Mouse (Mus musculus): Measurements from ENCODE around the gene Sobp. TPM values are rescaled to one million over a fixed set of nuclear protein-coding genes. Genes with fewer than 3 reads are reported as not detected.

The Sobp gene
- polyA plus RNA-seq, 1 experiment = 2.6 TPM

GRCm38 (mm10) chr10:42989910-42990309 is 184.4 kb downstream of the Sobp start:
- peaks cover 2% of the 10 kb centered on the region; the same call in 1 of the 2 replicates for H3K4me1 ChIP-seq (ENCODE audit: control insufficient read depth, insufficient read depth, low read length)
- no peak overlapping the region for H3K4me3 ChIP-seq (ENCODE audit: insufficient read depth, low read length)
- no peak overlapping the region for H3K27ac ChIP-seq (ENCODE audit: insufficient read depth, low read length)
- TF ChIP-seq CTCF (IDR thresholded peaks at IDR 0.05; ENCODE audit: borderline replicate concordance, insufficient read depth, low read length) (peak; percentile 47; the same call in 1 of the 2 replicates), POLR2A (IDR thresholded peaks at IDR 0.05; ENCODE audit: low read depth, low read length) (no peak)

GRCm38 (mm10) chr10:42988627-42989026 is 185.7 kb downstream of the Sobp start:
- Histone ChIP-seq H3K4me3 (ENCODE audit: insufficient read depth, low read length) (no peak overlapping the region), H3K27ac (ENCODE audit: insufficient read depth, low read length) (no peak overlapping the region), H3K4me1 (ENCODE audit: control insufficient read depth, insufficient read depth, low read length) (peaks cover 2% of the 10 kb centered on the region; the same call in 1 of the 2 replicates)
- TF ChIP-seq CTCF (IDR thresholded peaks at IDR 0.05; ENCODE audit: borderline replicate concordance, insufficient read depth, low read length) (no peak), POLR2A (IDR thresholded peaks at IDR 0.05; ENCODE audit: low read depth, low read length) (no peak)

- no peak overlapping the region for H3K4me3 ChIP-seq (ENCODE audit: insufficient read depth, low read length)
- TF ChIP-seq CTCF (IDR thresholded peaks at IDR 0.05; ENCODE audit: borderline replicate concordance, insufficient read depth, low read length) (peak; percentile 54; the same call in 1 of the 2 replicates), POLR2A (IDR thresholded peaks at IDR 0.05; ENCODE audit: low read depth, low read length) (no peak)
- H3K4me1 ChIP-seq (ENCODE audit: control insufficient read depth, insufficient read depth, low read length) = peaks cover 2% of the 10 kb centered on the region; the same call in 1 of the 2 replicates
- no peak overlapping the region for H3K27ac ChIP-seq (ENCODE audit: insufficient read depth, low read length)
These were observed 186.7 kb downstream of the Sobp start for GRCm38 (mm10) chr10:42987594-42988052.

DNA sequence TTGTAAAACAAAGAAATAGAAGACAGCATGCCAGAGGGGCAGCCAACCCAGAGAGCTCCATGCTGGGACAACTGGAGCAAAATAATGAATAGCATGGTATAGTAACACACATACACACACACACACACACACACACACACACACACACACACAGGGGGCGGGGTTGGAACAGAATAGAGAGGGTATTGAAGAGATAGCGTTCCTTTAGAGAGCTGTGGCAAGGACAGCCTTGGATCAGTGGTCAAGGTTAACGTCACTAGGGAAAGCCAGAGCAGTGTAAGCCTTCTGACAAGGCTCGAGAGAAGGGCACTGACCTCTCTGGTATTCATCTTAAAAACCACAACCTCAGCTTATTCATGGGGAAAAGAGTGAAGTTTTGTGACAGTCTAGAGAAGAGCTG is 189.4 kb downstream of the Sobp start:
- H3K4me3 ChIP-seq (ENCODE audit: insufficient read depth, low read length) = no peak overlapping the region
- TF ChIP-seq POLR2A (IDR thresholded peaks at IDR 0.05; ENCODE audit: low read depth, low read length) (no peak), CTCF (IDR thresholded peaks at IDR 0.05; ENCODE audit: borderline replicate concordance, insufficient read depth, low read length) (no peak)
- no peak overlapping the region for H3K27ac ChIP-seq (ENCODE audit: insufficient read depth, low read length)
- H3K4me1 ChIP-seq (ENCODE audit: control insufficient read depth, insufficient read depth, low read length) = peaks cover 2% of the 10 kb centered on the region; the same call in 1 of the 2 replicates

DNA sequence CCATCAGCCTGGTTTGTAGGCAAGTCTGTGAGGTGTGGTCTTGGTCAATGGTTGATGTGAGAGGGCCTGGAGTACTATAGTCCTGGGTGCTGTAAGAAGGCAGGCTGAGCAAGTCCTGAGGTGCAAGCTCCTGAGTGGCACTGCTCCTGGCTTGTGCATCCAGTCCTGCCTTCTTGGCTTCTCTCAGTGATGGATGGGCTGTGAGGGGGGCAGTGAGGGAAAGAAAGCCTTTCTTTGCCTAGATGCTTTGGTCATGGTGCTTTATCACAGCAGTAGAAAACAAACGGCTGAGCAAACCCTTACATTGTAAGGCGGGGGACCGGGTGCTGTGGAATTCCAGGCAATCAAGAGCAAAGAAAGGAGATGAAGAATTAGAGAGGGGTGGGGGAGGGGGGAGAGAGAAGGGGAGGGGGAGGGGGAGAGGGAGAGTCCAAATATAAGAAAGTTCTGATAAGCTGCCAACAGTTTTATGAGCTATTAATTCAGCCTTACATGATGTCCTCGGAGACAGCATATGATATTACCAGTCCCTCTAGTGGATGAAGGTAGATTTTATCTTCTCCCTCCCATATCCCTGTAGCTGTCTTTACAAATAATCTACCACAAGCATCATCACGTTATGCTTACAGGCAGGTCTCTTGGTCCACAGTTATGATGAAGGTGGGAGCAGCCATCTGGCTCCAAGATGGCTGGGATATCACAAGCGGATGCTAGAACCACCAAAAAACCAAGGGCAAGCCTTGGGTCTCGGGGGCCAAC is 193.2 kb downstream of the Sobp start:
- TF ChIP-seq POLR2A (IDR thresholded peaks at IDR 0.05; ENCODE audit: low read depth, low read length) (no peak), CTCF (IDR thresholded peaks at IDR 0.05; ENCODE audit: borderline replicate concordance, insufficient read depth, low read length) (no peak)
- no peak overlapping the region for H3K27ac ChIP-seq (ENCODE audit: insufficient read depth, low read length)
- H3K4me1 ChIP-seq (ENCODE audit: control insufficient read depth, insufficient read depth, low read length) = no peaks in the 10 kb centered on the region
- H3K4me3 ChIP-seq (ENCODE audit: insufficient read depth, low read length) = no peak overlapping the region

GRCm38 (mm10) chr10:42978346-42978745 is 196.0 kb downstream of the Sobp start:
- H3K4me1 ChIP-seq (ENCODE audit: control insufficient read depth, insufficient read depth, low read length) = no peaks in the 10 kb centered on the region
- TF ChIP-seq POLR2A (IDR thresholded peaks at IDR 0.05; ENCODE audit: low read depth, low read length) (no peak), CTCF (IDR thresholded peaks at IDR 0.05; ENCODE audit: borderline replicate concordance, insufficient read depth, low read length) (no peak)
- no peak overlapping the region for H3K27ac ChIP-seq (ENCODE audit: insufficient read depth, low read length)
- H3K4me3 ChIP-seq (ENCODE audit: insufficient read depth, low read length) = no peak overlapping the region

DNA sequence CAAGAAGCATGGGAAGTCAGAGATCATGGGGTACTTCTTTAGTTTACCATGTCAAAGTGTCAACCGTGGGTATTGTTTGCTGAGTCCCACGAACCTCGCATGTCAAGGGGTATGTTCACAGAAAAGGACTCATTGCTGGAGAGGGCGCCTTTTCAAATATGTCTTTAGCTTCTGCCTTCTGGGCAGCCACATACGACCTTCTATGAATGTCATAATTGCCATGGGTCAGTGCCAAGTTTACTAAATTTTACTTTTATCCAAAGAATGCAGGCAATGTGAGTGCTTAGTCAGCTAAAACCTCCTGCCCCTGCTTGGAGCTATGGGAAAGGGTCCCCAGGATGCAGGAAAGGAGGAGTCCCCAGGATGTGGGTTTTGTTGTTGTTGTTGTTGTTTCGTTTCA is 197.8 kb downstream of the Sobp start:
- TF ChIP-seq CTCF (IDR thresholded peaks at IDR 0.05; ENCODE audit: borderline replicate concordance, insufficient read depth, low read length) (no peak), POLR2A (IDR thresholded peaks at IDR 0.05; ENCODE audit: low read depth, low read length) (no peak)
- Histone ChIP-seq H3K27ac (ENCODE audit: insufficient read depth, low read length) (no peak overlapping the region), H3K4me1 (ENCODE audit: control insufficient read depth, insufficient read depth, low read length) (no peaks in the 10 kb centered on the region), H3K4me3 (ENCODE audit: insufficient read depth, low read length) (no peak overlapping the region)

DNA sequence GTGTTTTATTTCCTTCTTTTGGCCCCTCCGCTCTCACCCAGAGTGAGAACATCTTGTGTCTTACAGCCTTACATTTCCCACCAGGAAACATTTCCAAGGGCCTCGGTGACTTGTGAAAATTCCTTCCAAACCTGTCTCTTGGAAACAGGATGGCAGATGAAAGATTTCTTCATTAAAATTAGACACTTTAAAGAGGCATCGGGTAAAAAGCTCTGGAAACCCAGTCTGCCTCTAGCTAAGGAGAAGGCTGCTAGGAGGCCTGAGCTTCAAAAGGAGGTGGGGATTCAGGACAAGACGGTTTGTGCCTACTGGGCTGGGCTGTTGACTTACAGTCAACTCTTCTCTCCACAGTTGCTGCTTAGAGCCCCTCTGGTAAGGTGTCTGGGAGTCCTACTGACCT is 200.8 kb downstream of the Sobp start:
- H3K4me3 ChIP-seq (ENCODE audit: insufficient read depth, low read length) = no peak overlapping the region
- H3K27ac ChIP-seq (ENCODE audit: insufficient read depth, low read length) = no peak overlapping the region
- TF ChIP-seq POLR2A (IDR thresholded peaks at IDR 0.05; ENCODE audit: low read depth, low read length) (no peak), CTCF (IDR thresholded peaks at IDR 0.05; ENCODE audit: borderline replicate concordance, insufficient read depth, low read length) (no peak)
- no peaks in the 10 kb centered on the region for H3K4me1 ChIP-seq (ENCODE audit: control insufficient read depth, insufficient read depth, low read length)

DNA sequence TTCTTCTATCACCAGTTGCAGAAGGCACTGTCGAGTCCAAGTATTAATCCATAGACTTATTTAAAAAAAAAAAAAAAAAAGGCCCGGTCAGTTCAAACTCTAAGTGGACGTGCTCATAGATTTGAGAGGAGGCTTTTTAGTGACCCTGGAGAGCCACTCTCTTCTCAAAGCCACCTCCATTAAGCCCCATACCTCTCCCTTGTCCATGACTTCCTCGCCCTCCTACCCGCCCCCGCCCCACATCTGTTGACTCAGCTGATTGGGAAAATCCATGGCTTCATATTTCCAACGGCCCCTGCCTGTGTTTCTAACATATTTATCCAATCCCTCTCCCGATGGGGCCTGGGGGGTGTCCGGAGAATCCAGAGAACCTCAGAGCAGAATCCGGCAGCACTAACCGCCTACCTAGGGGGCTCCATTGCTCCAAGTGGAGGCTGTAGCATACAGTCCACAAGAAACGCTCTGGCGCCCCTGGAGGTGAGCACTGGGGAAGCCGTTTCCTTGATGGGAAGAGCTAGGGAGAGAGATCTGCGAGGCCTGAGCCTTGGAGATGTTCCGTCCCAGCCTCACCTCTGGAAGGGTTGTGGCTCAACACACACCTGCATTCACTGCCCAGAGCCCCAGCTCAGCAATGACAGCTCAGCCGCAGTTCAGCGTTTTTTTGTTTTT is 201.7 kb downstream of the Sobp start:
- peak; percentile 37; the same call in 1 of the 2 replicates for TF ChIP-seq CTCF (IDR thresholded peaks at IDR 0.05; ENCODE audit: borderline replicate concordance, insufficient read depth, low read length)
- TF ChIP-seq POLR2A (IDR thresholded peaks at IDR 0.05; ENCODE audit: low read depth, low read length) = no peak
- H3K27ac ChIP-seq (ENCODE audit: insufficient read depth, low read length) = no peak overlapping the region

DNA sequence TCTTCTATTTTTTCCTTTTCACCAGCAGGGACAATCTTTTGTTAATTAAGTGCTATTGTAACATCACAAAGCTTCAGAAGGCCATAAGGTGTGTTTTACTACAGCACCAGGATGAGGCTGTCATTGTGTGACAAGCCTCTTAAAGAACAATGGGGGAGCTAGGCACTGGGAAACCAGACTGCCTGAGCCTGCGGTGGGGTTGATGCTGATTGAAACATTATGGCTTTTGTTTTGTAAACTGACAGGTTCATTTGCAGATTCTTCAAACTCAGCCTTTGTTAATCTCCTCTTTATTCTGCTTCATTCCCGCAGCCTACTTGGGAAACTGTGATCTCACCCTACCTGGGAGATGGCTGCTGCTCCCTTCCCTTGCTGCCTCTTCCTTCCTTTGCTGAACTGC is 206.0 kb downstream of the Sobp start:
- Histone ChIP-seq H3K27ac (ENCODE audit: insufficient read depth, low read length) (no peak overlapping the region), H3K4me3 (ENCODE audit: insufficient read depth, low read length) (no peak overlapping the region), H3K4me1 (ENCODE audit: control insufficient read depth, insufficient read depth, low read length) (no peaks in the 10 kb centered on the region)
- TF ChIP-seq POLR2A (IDR thresholded peaks at IDR 0.05; ENCODE audit: low read depth, low read length) (no peak), CTCF (IDR thresholded peaks at IDR 0.05; ENCODE audit: borderline replicate concordance, insufficient read depth, low read length) (no peak)

More for the DNA sequence above, 201.7 kb downstream of the Sobp start:
- H3K4me1 ChIP-seq (ENCODE audit: control insufficient read depth, insufficient read depth, low read length) = no peaks in the 10 kb centered on the region
- H3K4me3 ChIP-seq (ENCODE audit: insufficient read depth, low read length) = no peak overlapping the region

Data from embryonic fibroblast, embryonic 13.5 days (primary cell).